Mouse (Mus musculus): Measurements from ENCODE around the gene Adgrl2. TPM values are rescaled to one million over a fixed set of nuclear protein-coding genes. Genes with fewer than 3 reads are reported as not detected.

Gene Adgrl2
- polyA plus RNA-seq, 1 experiment: not detected

GRCm38 (mm10) chr3:148920881-148921280, 69.5 kb downstream of the Adgrl2 start:
- WGBS: 78% methylated on average over 6 of the region's 6 CpGs
- H3K4me3 ChIP-seq (ENCODE audit: insufficient read depth, low read depth, low read length): no peak overlapping the region
- no peaks in the 10 kb centered on the region for H3K4me1 ChIP-seq (ENCODE audit: control insufficient read depth, insufficient read depth, low read length)
- no peak overlapping the region for H3K27ac ChIP-seq (ENCODE audit: insufficient read depth, low read depth, low read length)
- TF ChIP-seq POLR2A (IDR thresholded peaks at IDR 0.05; ENCODE audit: insufficient read depth, low read depth, low read length) (no peak), CTCF (IDR thresholded peaks at IDR 0.05; ENCODE audit: insufficient read depth, low read depth, low read length) (no peak)

- 90% methylated on average over 5 of the region's 5 CpGs for WGBS
- Histone ChIP-seq H3K4me1 (ENCODE audit: control insufficient read depth, insufficient read depth, low read length) (0 out of 2 replicates have a peak, but pooled peaks cover 2% of the 10 kb centered on the region), H3K27ac (ENCODE audit: insufficient read depth, low read depth, low read length) (no peak overlapping the region), H3K4me3 (ENCODE audit: insufficient read depth, low read depth, low read length) (no peak overlapping the region)
- TF ChIP-seq POLR2A (IDR thresholded peaks at IDR 0.05; ENCODE audit: insufficient read depth, low read depth, low read length) (no peak), CTCF (IDR thresholded peaks at IDR 0.05; ENCODE audit: insufficient read depth, low read depth, low read length) (no peak)
These were observed 71.9 kb downstream of the Adgrl2 start for GRCm38 (mm10) chr3:148918425-148918824.

GRCm38 (mm10) chr3:148917837-148918236, 72.5 kb downstream of the Adgrl2 start:
- H3K4me1 ChIP-seq (ENCODE audit: control insufficient read depth, insufficient read depth, low read length): 0 out of 2 replicates have a peak, but pooled peaks cover 2% of the 10 kb centered on the region
- no peak overlapping the region for H3K27ac ChIP-seq (ENCODE audit: insufficient read depth, low read depth, low read length)
- TF ChIP-seq POLR2A (IDR thresholded peaks at IDR 0.05; ENCODE audit: insufficient read depth, low read depth, low read length): no peak
- no peak for TF ChIP-seq CTCF (IDR thresholded peaks at IDR 0.05; ENCODE audit: insufficient read depth, low read depth, low read length)
- H3K4me3 ChIP-seq (ENCODE audit: insufficient read depth, low read depth, low read length): no peak overlapping the region
- WGBS: 92% methylated on average over 7 of the region's 7 CpGs

GRCm38 (mm10) chr3:148916226-148916625, 74.1 kb downstream of the Adgrl2 start:
- no peak for TF ChIP-seq CTCF (IDR thresholded peaks at IDR 0.05; ENCODE audit: insufficient read depth, low read depth, low read length)
- no peak for TF ChIP-seq POLR2A (IDR thresholded peaks at IDR 0.05; ENCODE audit: insufficient read depth, low read depth, low read length)
- 32% methylated on average over 5 of the region's 5 CpGs for WGBS
- Histone ChIP-seq H3K4me3 (ENCODE audit: insufficient read depth, low read depth, low read length) (no peak overlapping the region), H3K4me1 (ENCODE audit: control insufficient read depth, insufficient read depth, low read length) (0 out of 2 replicates have a peak, but pooled peaks cover 2% of the 10 kb centered on the region), H3K27ac (ENCODE audit: insufficient read depth, low read depth, low read length) (no peak overlapping the region)

GRCm38 (mm10) chr3:148912944-148913684, 77.2 kb downstream of the Adgrl2 start:
- no peak overlapping the region for H3K27ac ChIP-seq (ENCODE audit: insufficient read depth, low read depth, low read length)
- TF ChIP-seq CTCF (IDR thresholded peaks at IDR 0.05; ENCODE audit: insufficient read depth, low read depth, low read length) (no peak), POLR2A (IDR thresholded peaks at IDR 0.05; ENCODE audit: insufficient read depth, low read depth, low read length) (no peak)
- no peak overlapping the region for H3K4me3 ChIP-seq (ENCODE audit: insufficient read depth, low read depth, low read length)
- WGBS: 60% methylated on average over 14 of the region's 14 CpGs
- H3K4me1 ChIP-seq (ENCODE audit: control insufficient read depth, insufficient read depth, low read length): 0 out of 2 replicates have a peak, but pooled peaks cover 2% of the 10 kb centered on the region

- Histone ChIP-seq H3K4me3 (ENCODE audit: insufficient read depth, low read depth, low read length) (no peak overlapping the region), H3K27ac (ENCODE audit: insufficient read depth, low read depth, low read length) (no peak overlapping the region), H3K4me1 (ENCODE audit: control insufficient read depth, insufficient read depth, low read length) (0 out of 2 replicates have a peak, but pooled peaks cover 2% of the 10 kb centered on the region)
- TF ChIP-seq POLR2A (IDR thresholded peaks at IDR 0.05; ENCODE audit: insufficient read depth, low read depth, low read length): no peak
- TF ChIP-seq CTCF (IDR thresholded peaks at IDR 0.05; ENCODE audit: insufficient read depth, low read depth, low read length): no peak
- WGBS: 88% methylated on average over 6 of the region's 6 CpGs
These were observed 77.8 kb downstream of the Adgrl2 start for GRCm38 (mm10) chr3:148912536-148912935.

- no peaks in the 10 kb centered on the region for H3K4me1 ChIP-seq (ENCODE audit: control insufficient read depth, insufficient read depth, low read length)
- H3K27ac ChIP-seq (ENCODE audit: insufficient read depth, low read depth, low read length): no peak overlapping the region
- no peak overlapping the region for H3K4me3 ChIP-seq (ENCODE audit: insufficient read depth, low read depth, low read length)
- 83% methylated on average over 3 of the region's 3 CpGs for WGBS
- TF ChIP-seq POLR2A (IDR thresholded peaks at IDR 0.05; ENCODE audit: insufficient read depth, low read depth, low read length) (no peak), CTCF (IDR thresholded peaks at IDR 0.05; ENCODE audit: insufficient read depth, low read depth, low read length) (no peak)
These were observed 82.5 kb downstream of the Adgrl2 start for GRCm38 (mm10) chr3:148907873-148908272.

- no peaks in the 10 kb centered on the region for H3K4me1 ChIP-seq (ENCODE audit: control insufficient read depth, insufficient read depth, low read length)
- H3K4me3 ChIP-seq (ENCODE audit: insufficient read depth, low read depth, low read length): no peak overlapping the region
- H3K27ac ChIP-seq (ENCODE audit: insufficient read depth, low read depth, low read length): no peak overlapping the region
- TF ChIP-seq CTCF (IDR thresholded peaks at IDR 0.05; ENCODE audit: insufficient read depth, low read depth, low read length) (no peak), POLR2A (IDR thresholded peaks at IDR 0.05; ENCODE audit: insufficient read depth, low read depth, low read length) (no peak)
- whole genome bisulfite sequencing: 82% methylated on average over 6 of the region's 6 CpGs
These were observed 83.2 kb downstream of the Adgrl2 start for GRCm38 (mm10) chr3:148907024-148907778.

All from olfactory bulb, adult 2 months (tissue).